Mouse (Mus musculus): ENCODE data around the gene Trpc4ap. TPM values are rescaled to one million over a fixed set of nuclear protein-coding genes. Genes with fewer than 3 reads are reported as not detected.

Gene Trpc4ap
- total RNA-seq, 1 experiment = 50.0 TPM

DNA sequence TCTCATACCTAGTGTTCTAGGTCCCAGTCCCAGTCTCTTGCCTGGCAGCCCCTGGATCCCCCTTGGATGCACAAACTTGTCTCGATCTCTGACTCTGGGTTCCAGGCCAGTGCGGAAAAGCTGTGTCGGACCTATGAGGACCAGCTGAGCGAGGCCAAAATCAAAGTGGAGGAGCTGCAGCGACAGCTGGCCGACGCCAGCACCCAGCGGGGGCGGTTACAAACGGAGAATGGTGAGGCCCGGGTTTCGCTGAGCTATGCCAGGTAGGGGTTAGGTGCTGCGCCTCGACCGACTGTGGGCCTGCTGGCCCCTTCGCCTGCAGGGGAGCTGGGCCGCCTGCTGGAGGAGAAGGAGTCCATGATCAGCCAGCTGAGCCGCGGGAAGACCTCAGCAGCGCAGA, 62.0 kb downstream of the Trpc4ap start:
- H3K9ac ChIP-seq (ENCODE audit: insufficient read depth, low read depth, low read length, poor library complexity, severe bottlenecking) = no peak overlapping the region
- in situ Hi-C loops (cut with MboI; ENCODE audit: low sequenced_read_pairs in 2 of 2, unreplicated experiment in 2 of 2) = no loop called here
- no peaks in the 10 kb centered on the region for H3K9me3 ChIP-seq (ENCODE audit: control insufficient read depth, insufficient read depth, low read depth, low read length)
- no peak for DNase-seq (ENCODE audit: low read depth, low spot score)
- TF ChIP-seq HCFC1 (IDR thresholded peaks at IDR 0.05; ENCODE audit: borderline replicate concordance, insufficient read depth, low read length) = no peak
- TF ChIP-seq MAFK (IDR thresholded peaks at IDR 0.05; ENCODE audit: insufficient read depth, low read depth, low read length) = no peak
- no peak for TF ChIP-seq ZC3H11A (IDR thresholded peaks at IDR 0.05; ENCODE audit: borderline replicate concordance, low read depth, low read length)
- TF ChIP-seq CHD2 (IDR thresholded peaks at IDR 0.05; ENCODE audit: low read depth, low read length) = no peak
- no peak for TF ChIP-seq ZNF384 (IDR thresholded peaks at IDR 0.05; ENCODE audit: low read depth, low read length)
- no peak overlapping the region for H3K27ac ChIP-seq (ENCODE audit: insufficient read depth, low read depth, low read length, poor library complexity, severe bottlenecking)
- H3K4me1 ChIP-seq (ENCODE audit: control insufficient read depth in 2 of 2, insufficient read depth in 2 of 2, low read length in 2 of 2, poor library complexity in 1 of 2) = peaks cover 0 to 30% of the 10 kb centered on the region in 2 experiments; a peak in 1 of 4 replicates
- H3K4me3 ChIP-seq (ENCODE audit: insufficient read depth in 1 of 2, low read depth in 1 of 2, low read length in 2 of 2, poor library complexity in 1 of 2, severe bottlenecking in 1 of 2) = peak overlapping the region in 1 of 2 experiments; percentile 50; a peak in 1 of 4 replicates
- H3K36me3 ChIP-seq (ENCODE audit: control insufficient read depth, insufficient read depth, low read length, poor library complexity, severe bottlenecking) = peaks cover 10% of the 10 kb centered on the region; the same call in 1 of the 2 replicates

DNA sequence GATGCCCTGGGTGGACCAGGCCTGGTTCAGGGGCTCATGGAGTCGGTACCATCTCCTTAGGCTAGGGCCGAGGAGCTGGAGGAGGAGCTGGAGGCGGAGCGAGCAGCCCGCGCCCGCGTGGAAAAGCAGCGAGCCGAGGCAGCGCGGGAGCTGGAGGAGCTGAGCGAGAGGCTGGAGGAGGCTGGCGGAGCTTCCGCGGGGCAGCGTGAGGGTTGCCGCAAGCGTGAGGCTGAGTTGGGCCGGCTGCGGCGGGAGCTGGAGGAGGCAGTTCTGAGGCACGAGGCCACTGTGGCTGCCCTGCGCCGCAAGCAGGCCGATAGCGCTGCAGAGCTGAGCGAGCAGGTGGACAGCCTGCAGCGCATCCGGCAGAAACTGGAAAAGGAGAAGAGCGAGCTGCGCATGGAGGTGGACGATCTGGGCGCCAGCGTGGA, 62.9 kb downstream of the Trpc4ap start:
- Histone ChIP-seq H3K4me3 (ENCODE audit: insufficient read depth in 1 of 2, low read depth in 1 of 2, low read length in 2 of 2, poor library complexity in 1 of 2, severe bottlenecking in 1 of 2) (peak overlapping the region; percentile 34 to 52), H3K36me3 (ENCODE audit: control insufficient read depth, insufficient read depth, low read length, poor library complexity, severe bottlenecking) (peaks cover under 1% of the 10 kb centered on the region; the same call in 1 of the 2 replicates), H3K4me1 (ENCODE audit: control insufficient read depth in 2 of 2, insufficient read depth in 2 of 2, low read length in 2 of 2, poor library complexity in 1 of 2) (peaks cover 0 to 30% of the 10 kb centered on the region in 2 experiments; a peak in 1 of 4 replicates), H3K9ac (ENCODE audit: insufficient read depth, low read depth, low read length, poor library complexity, severe bottlenecking) (peak overlapping the region; percentile 29; the same call in 1 of the 2 replicates), H3K27ac (ENCODE audit: insufficient read depth, low read depth, low read length, poor library complexity, severe bottlenecking) (no peak overlapping the region), H3K9me3 (ENCODE audit: control insufficient read depth, insufficient read depth, low read depth, low read length) (no peaks in the 10 kb centered on the region)
- no peak for DNase-seq (ENCODE audit: low read depth, low spot score)
- in situ Hi-C loops (cut with MboI; ENCODE audit: low sequenced_read_pairs in 2 of 2, unreplicated experiment in 2 of 2) = no loop called here
- TF ChIP-seq MAFK (IDR thresholded peaks at IDR 0.05; ENCODE audit: insufficient read depth, low read depth, low read length) (no peak), ZC3H11A (IDR thresholded peaks at IDR 0.05; ENCODE audit: borderline replicate concordance, low read depth, low read length) (no peak), HCFC1 (IDR thresholded peaks at IDR 0.05; ENCODE audit: borderline replicate concordance, insufficient read depth, low read length) (no peak), CHD2 (IDR thresholded peaks at IDR 0.05; ENCODE audit: low read depth, low read length) (no peak), ZNF384 (IDR thresholded peaks at IDR 0.05; ENCODE audit: low read depth, low read length) (no peak)

DNA sequence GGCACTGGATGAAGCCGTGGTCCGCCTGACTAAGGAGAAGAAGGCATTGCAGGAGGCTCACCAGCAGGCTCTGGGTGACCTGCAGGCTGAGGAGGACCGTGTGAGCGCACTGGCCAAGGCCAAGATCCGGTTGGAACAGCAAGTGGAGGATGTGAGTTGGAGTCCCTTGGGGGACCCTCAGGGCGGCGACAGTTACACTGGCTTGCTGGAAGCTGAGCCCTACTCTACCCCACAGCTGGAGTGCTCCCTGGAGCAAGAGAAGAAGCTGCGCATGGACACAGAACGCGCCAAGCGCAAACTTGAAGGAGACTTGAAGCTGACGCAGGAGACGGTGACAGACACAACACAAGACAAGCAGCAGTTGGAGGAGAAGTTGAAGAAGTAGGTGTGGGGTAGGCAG, 63.7 kb downstream of the Trpc4ap start:
- in situ Hi-C loops (cut with MboI; ENCODE audit: low sequenced_read_pairs in 2 of 2, unreplicated experiment in 2 of 2) = no loop called here
- H3K9me3 ChIP-seq (ENCODE audit: control insufficient read depth, insufficient read depth, low read depth, low read length) = no peaks in the 10 kb centered on the region
- peaks cover 0 to 30% of the 10 kb centered on the region in 2 experiments; a peak in 1 of 4 replicates for H3K4me1 ChIP-seq (ENCODE audit: control insufficient read depth in 2 of 2, insufficient read depth in 2 of 2, low read length in 2 of 2, poor library complexity in 1 of 2)
- no peak overlapping the region for H3K27ac ChIP-seq (ENCODE audit: insufficient read depth, low read depth, low read length, poor library complexity, severe bottlenecking)
- DNase-seq (ENCODE audit: low read depth, low spot score) = no peak
- peak overlapping the region; percentile 20 to 34; a peak in 2 of 4 replicates for H3K4me3 ChIP-seq (ENCODE audit: insufficient read depth in 1 of 2, low read depth in 1 of 2, low read length in 2 of 2, poor library complexity in 1 of 2, severe bottlenecking in 1 of 2)
- TF ChIP-seq CHD2 (IDR thresholded peaks at IDR 0.05; ENCODE audit: low read depth, low read length) = no peak
- no peak for TF ChIP-seq MAFK (IDR thresholded peaks at IDR 0.05; ENCODE audit: insufficient read depth, low read depth, low read length)
- no peak for TF ChIP-seq HCFC1 (IDR thresholded peaks at IDR 0.05; ENCODE audit: borderline replicate concordance, insufficient read depth, low read length)
- no peak for TF ChIP-seq ZNF384 (IDR thresholded peaks at IDR 0.05; ENCODE audit: low read depth, low read length)
- TF ChIP-seq ZC3H11A (IDR thresholded peaks at IDR 0.05; ENCODE audit: borderline replicate concordance, low read depth, low read length) = no peak
- no peaks in the 10 kb centered on the region for H3K36me3 ChIP-seq (ENCODE audit: control insufficient read depth, insufficient read depth, low read length, poor library complexity, severe bottlenecking)
- H3K9ac ChIP-seq (ENCODE audit: insufficient read depth, low read depth, low read length, poor library complexity, severe bottlenecking) = no peak overlapping the region

DNA sequence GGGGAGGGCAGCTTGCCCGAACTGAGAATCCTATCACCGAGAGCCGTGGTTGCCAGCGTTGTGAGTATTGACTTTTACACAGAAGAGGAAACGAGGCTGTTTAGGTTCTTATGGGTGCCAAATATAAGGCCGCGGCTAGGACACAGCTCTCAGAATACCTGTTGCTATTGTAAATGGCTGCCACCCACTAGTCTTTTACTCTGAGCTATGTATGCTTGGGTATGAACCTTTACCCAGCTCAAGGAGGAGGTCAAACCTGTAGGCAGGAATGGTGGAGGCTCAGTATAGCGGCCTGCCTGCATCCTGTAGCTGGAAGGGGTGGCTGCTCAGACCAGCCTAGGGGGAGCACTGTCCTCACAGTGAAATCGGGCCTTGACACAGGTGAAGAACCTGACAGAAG, 64.1 kb downstream of the Trpc4ap start:
- Histone ChIP-seq H3K4me1 (ENCODE audit: control insufficient read depth in 2 of 2, insufficient read depth in 2 of 2, low read length in 2 of 2, poor library complexity in 1 of 2) (peaks cover 0 to 30% of the 10 kb centered on the region in 2 experiments; a peak in 1 of 4 replicates), H3K9ac (ENCODE audit: insufficient read depth, low read depth, low read length, poor library complexity, severe bottlenecking) (no peak overlapping the region), H3K9me3 (ENCODE audit: control insufficient read depth, insufficient read depth, low read depth, low read length) (no peaks in the 10 kb centered on the region), H3K27ac (ENCODE audit: insufficient read depth, low read depth, low read length, poor library complexity, severe bottlenecking) (no peak overlapping the region), H3K4me3 (ENCODE audit: insufficient read depth in 1 of 2, low read depth in 1 of 2, low read length in 2 of 2, poor library complexity in 1 of 2, severe bottlenecking in 1 of 2) (peak overlapping the region in 1 of 2 experiments; percentile 20; a peak in 1 of 4 replicates), H3K36me3 (ENCODE audit: control insufficient read depth, insufficient read depth, low read length, poor library complexity, severe bottlenecking) (no peaks in the 10 kb centered on the region)
- no peak for TF ChIP-seq CHD2 (IDR thresholded peaks at IDR 0.05; ENCODE audit: low read depth, low read length)
- no peak for TF ChIP-seq ZNF384 (IDR thresholded peaks at IDR 0.05; ENCODE audit: low read depth, low read length)
- TF ChIP-seq ZC3H11A (IDR thresholded peaks at IDR 0.05; ENCODE audit: borderline replicate concordance, low read depth, low read length) = no peak
- no peak for TF ChIP-seq MAFK (IDR thresholded peaks at IDR 0.05; ENCODE audit: insufficient read depth, low read depth, low read length)
- TF ChIP-seq HCFC1 (IDR thresholded peaks at IDR 0.05; ENCODE audit: borderline replicate concordance, insufficient read depth, low read length) = no peak
- DNase-seq (ENCODE audit: low read depth, low spot score) = no peak
- in situ Hi-C loops (cut with MboI; ENCODE audit: low sequenced_read_pairs in 2 of 2, unreplicated experiment in 2 of 2) = no loop called here
